ENCODE assay signal across 8 mouse cellular contexts in genomic region chrX:7947900-7948492, GRCm38 (mm10). TPM values are rescaled to one million over a fixed set of nuclear protein-coding genes. Genes with fewer than 3 reads are reported as not detected.
DNase-seq lines count a peak whose midpoint lies in the region; ATAC-seq and TF ChIP-seq lines count a peak whose summit lies in the region.

No protein-coding gene starts in this region.

- peak overlapping the region; percentile 48 for H3K4me3 ChIP-seq in cortical plate, adult 2 months (ENCODE audit: insufficient read depth, low read length)
- H3K4me3 ChIP-seq in megakaryocyte, embryonic 14.5 days (replicated peaks) = peak overlapping the region; percentile 91

- 0 out of 2 replicates have a peak, but pooled peaks have one; percentile 35 for TF ChIP-seq POLR2A in cortical plate, adult 2 months (IDR thresholded peaks at IDR 0.05; ENCODE audit: extremely low read depth, insufficient read depth, low read length)

- no peaks in the 10 kb centered on the region for H3K36me3 ChIP-seq in megakaryocyte, embryonic 14.5 days (replicated peaks; ENCODE audit: low read length)

- ATAC-seq in activated CD4-positive, CD25-positive, alpha-beta regulatory T cell, adult 4 months = peak; percentile 92

- H3K9me3 ChIP-seq in megakaryocyte, embryonic 14.5 days = no peaks in the 10 kb centered on the region

- peak overlapping the region; percentile 38; the same call in 1 of the 2 replicates for H3K27ac ChIP-seq in cortical plate, adult 2 months (ENCODE audit: insufficient read depth, low read length)

- peaks cover 2% of the 10 kb centered on the region for H3K27me3 ChIP-seq in megakaryocyte, embryonic 14.5 days (replicated peaks)

- peak; percentile 89 to 93 for DNase-seq in gastrocnemius, adult 8-10 months (ENCODE audit: low spot score in 2 of 2)
- DNase-seq in hindlimb bud, embryonic 11.5 days (ENCODE audit: extremely low spot score, low read depth, low spot score) = peak; percentile 57
- peak; percentile 76 to 97 for DNase-seq in left cerebral cortex, adult 8-10 months (ENCODE audit: low spot score in 2 of 2)
- DNase-seq in right cerebral cortex, postnatal 10 days (ENCODE audit: low spot score in 2 of 2) = peak; percentile 97
- DNase-seq in urinary bladder, postnatal 25 days (ENCODE audit: low spot score) = peak; percentile 72

- no peak for TF ChIP-seq CTCF in cortical plate, adult 2 months (IDR thresholded peaks at IDR 0.05; ENCODE audit: extremely low read depth, insufficient read depth, low read length)

- 0 out of 2 replicates have a peak, but pooled peaks cover 2% of the 10 kb centered on the region for H3K4me1 ChIP-seq in cortical plate, adult 2 months (ENCODE audit: control insufficient read depth, insufficient read depth, low read length)
- H3K4me1 ChIP-seq in megakaryocyte, embryonic 14.5 days = peaks cover 12% of the 10 kb centered on the region; the same call in 1 of the 2 replicates

RNA-seq across cellular contexts. Expression of gene Hdac6, which starts 0.3 kb away (rescaled TPM):
- polyA plus RNA-seq in activated CD4-positive, CD25-positive, alpha-beta regulatory T cell, adult 4 months (2017; shearing (Covaris generic)) = 10 to 100 TPM in 1 of 2 experiments, 1 to 10 TPM in 1; 8.7 to 10.0 TPM
- polyA plus RNA-seq in cortical plate, adult 2 months (2012; rRNA removed) = 70.7 and 78.0 TPM in 2 replicates
- total RNA-seq in gastrocnemius, adult 8-10 months (2022) = 1 to 10 TPM; 3.8 to 6.2 (median 4.2) TPM
- total RNA-seq in left cerebral cortex, adult 8-10 months (2022) = 10 to 100 TPM; 45.1 to 52.4 (median 46.9) TPM
- 0.96 and 16.9 TPM in 2 replicates for polyA plus RNA-seq in megakaryocyte, embryonic 14.5 days (2012; ENCODE audit: insufficient read depth, low replicate concordance)

RNA-seq across cellular contexts. Expression of gene Eras, which starts 19.6 kb away (rescaled TPM):
- not detected for polyA plus RNA-seq in activated CD4-positive, CD25-positive, alpha-beta regulatory T cell, adult 4 months (2017; shearing (Covaris generic))
- polyA plus RNA-seq in cortical plate, adult 2 months (2012; rRNA removed) = not detected in 2 replicates
- total RNA-seq in gastrocnemius, adult 8-10 months (2022) = not detected
- total RNA-seq in left cerebral cortex, adult 8-10 months (2022) = not detected
- not detected in 2 replicates for polyA plus RNA-seq in megakaryocyte, embryonic 14.5 days (2012; ENCODE audit: insufficient read depth, low replicate concordance)

RNA-seq across cellular contexts. Expression of gene Pcsk1n, which starts 28.4 kb away (rescaled TPM):
- not detected for polyA plus RNA-seq in activated CD4-positive, CD25-positive, alpha-beta regulatory T cell, adult 4 months (2017; shearing (Covaris generic))
- 580 and 602 TPM in 2 replicates for polyA plus RNA-seq in cortical plate, adult 2 months (2012; rRNA removed)
- total RNA-seq in gastrocnemius, adult 8-10 months (2022) = not detected
- total RNA-seq in left cerebral cortex, adult 8-10 months (2022) = 100 to 1,000 TPM; 412 to 461 (median 441) TPM
- polyA plus RNA-seq in megakaryocyte, embryonic 14.5 days (2012; ENCODE audit: insufficient read depth, low replicate concordance) = 1.4 and 3.8 TPM in 2 replicates

RNA-seq across cellular contexts. Expression of gene Gata1, which starts 29.9 kb away (rescaled TPM):
- polyA plus RNA-seq in activated CD4-positive, CD25-positive, alpha-beta regulatory T cell, adult 4 months (2017; shearing (Covaris generic)) = 10 to 100 TPM; 28.9 to 29.6 TPM
- polyA plus RNA-seq in cortical plate, adult 2 months (2012; rRNA removed) = not detected in 2 replicates
- under 1 TPM in 1 of 4 experiments, not detected in 3; 0.13 TPM for total RNA-seq in gastrocnemius, adult 8-10 months (2022)
- total RNA-seq in left cerebral cortex, adult 8-10 months (2022) = not detected
- 227 and 1,046 TPM in 2 replicates for polyA plus RNA-seq in megakaryocyte, embryonic 14.5 days (2012; ENCODE audit: insufficient read depth, low replicate concordance)

RNA-seq across cellular contexts. Expression of gene Gm10490, which starts 38.7 kb away (rescaled TPM):
- polyA plus RNA-seq in activated CD4-positive, CD25-positive, alpha-beta regulatory T cell, adult 4 months (2017; shearing (Covaris generic)) = not detected
- polyA plus RNA-seq in cortical plate, adult 2 months (2012; rRNA removed) = not detected in 2 replicates
- 1 to 10 TPM in 1 of 4 experiments, under 1 TPM in 1, not detected in 2; 0.87 to 1.5 TPM for total RNA-seq in gastrocnemius, adult 8-10 months (2022)
- 1 to 10 TPM in 1 of 4 experiments, not detected in 3; 1.4 TPM for total RNA-seq in left cerebral cortex, adult 8-10 months (2022)
- polyA plus RNA-seq in megakaryocyte, embryonic 14.5 days (2012; ENCODE audit: insufficient read depth, low replicate concordance) = not detected in 2 replicates

Comparison
In these comparisons a context has a peak if more than half of its experiments do, and no peak if none do; other contexts are left out.
1. Peak in every context shown above with its lines: DNase-seq, ATAC-seq, H3K4me3 ChIP-seq and H3K27ac ChIP-seq.
2. RNA of gene Pcsk1n, which starts 28.4 kb away (polyA plus RNA-seq): 580 to 602 TPM in cortical plate, adult 2 months; 1.4 to 3.8 TPM in megakaryocyte, embryonic 14.5 days and not detected in activated CD4-positive, CD25-positive, alpha-beta regulatory T cell, adult 4 months; every median in the first group is over 100 times any median in the second.